Mouse (Mus musculus): ENCODE results near the gene Tet2. TPM values are rescaled to one million over a fixed set of nuclear protein-coding genes. Genes with fewer than 3 reads are reported as not detected.

Gene Tet2
- polyA plus RNA-seq, 1 experiment from 2014 or later = 4.3 TPM

DNA sequence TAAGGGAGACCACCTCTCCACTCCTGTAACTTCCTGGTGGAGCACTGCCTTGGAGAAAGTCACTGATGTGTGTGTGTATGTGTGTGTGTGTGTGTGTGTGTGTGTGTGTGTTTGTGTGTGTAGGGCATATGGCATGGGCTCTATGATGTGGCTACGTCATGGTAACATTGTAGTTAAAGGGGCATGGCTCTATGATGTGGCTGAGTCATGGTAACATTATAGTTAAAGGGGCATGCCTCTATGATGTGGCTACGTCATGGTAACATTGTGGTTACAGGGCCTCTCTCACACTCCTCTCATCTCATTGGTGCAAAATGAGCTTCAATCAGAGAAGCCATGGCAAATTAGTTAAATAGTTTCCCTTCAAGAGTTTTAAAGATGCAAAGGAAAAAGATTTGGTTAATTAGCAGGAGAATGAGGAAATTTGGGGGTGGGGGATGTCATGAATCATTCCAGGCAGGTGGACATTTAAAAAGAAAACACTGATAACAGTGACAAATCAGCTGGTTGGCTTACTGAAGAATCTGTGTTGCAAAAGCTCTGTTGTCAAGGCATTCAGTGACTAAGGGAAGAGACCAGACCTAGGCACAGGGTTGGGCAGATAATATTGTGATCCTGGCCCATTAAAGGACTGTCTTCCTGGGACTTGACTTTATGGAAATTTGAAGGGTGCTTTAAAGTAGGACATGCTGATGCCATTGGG, 18.7 kb upstream of the Tet2 start:
- ATAC-seq (no peak), DNase-seq (no peak)
- no peak overlapping the region for H3K4me3 ChIP-seq (ENCODE audit: low read depth, low read length)
- no peaks in the 10 kb centered on the region for H3K36me3 ChIP-seq (replicated peaks; ENCODE audit: insufficient read depth, low read length)
- no peak overlapping the region for H3K4me2 ChIP-seq (ENCODE audit: low read depth, low read length)
- H3K9me3 ChIP-seq (ENCODE audit: low read length) = no peaks in the 10 kb centered on the region
- H3K4me1 ChIP-seq (ENCODE audit: insufficient read depth) = no peaks in the 10 kb centered on the region
- no peak overlapping the region for H3K27ac ChIP-seq (ENCODE audit: low read depth)
- TF ChIP-seq EP300 (IDR thresholded peaks at IDR 0.05; ENCODE audit: low read depth) (no peak), CTCF (IDR thresholded peaks at IDR 0.05; ENCODE audit: low read depth) (no peak)
- no peak overlapping the region for H3K9ac ChIP-seq (replicated peaks)
- WGBS (ENCODE audit: insufficient replicate concordance) = 41% methylated on average over 2 of the region's 2 CpGs
- no peaks in the 10 kb centered on the region for H3K27me3 ChIP-seq (ENCODE audit: insufficient read depth, low read length)

DNA sequence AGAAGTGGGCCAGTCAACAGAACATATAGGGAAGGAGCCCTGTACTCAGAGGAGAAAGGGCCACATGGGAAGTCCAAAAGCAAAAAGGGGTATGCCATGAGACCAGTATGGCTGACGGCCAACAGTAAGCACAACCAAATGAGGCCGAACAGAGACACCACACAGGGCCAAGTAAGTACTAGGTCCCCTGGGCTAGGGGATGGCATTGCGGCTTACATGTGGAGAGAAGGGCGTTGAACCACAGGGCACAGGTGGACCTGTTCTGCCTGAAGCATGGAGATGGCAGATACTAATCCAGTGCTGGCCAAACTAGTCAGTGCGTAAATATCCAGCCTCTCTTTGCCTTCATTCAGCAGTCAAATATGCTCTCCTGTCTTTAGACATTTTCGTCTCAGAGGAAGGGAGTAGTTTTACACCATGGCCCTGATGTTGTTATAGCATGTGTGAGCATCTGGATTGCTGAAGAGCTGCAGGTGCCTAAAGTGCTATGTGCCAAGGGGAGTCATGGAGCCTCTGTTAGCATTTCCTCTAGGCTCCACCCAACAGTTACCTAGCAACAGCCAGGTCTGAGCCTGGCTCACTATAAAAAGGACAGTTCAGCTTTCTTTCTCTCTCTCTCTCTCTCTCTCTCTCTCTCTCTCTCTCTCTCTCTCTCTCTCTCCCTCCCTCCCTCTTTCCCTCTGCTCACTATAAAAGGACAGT, 14.6 kb upstream of the Tet2 start:
- no peak overlapping the region for H3K27ac ChIP-seq (ENCODE audit: low read depth)
- DNase-seq (no peak), ATAC-seq (no peak)
- 82% methylated on average over 6 of the region's 6 CpGs for WGBS (ENCODE audit: insufficient replicate concordance)
- no peaks in the 10 kb centered on the region for H3K27me3 ChIP-seq (ENCODE audit: insufficient read depth, low read length)
- H3K4me3 ChIP-seq (ENCODE audit: low read depth, low read length) = no peak overlapping the region
- H3K36me3 ChIP-seq (replicated peaks; ENCODE audit: insufficient read depth, low read length) = no peaks in the 10 kb centered on the region
- H3K9ac ChIP-seq (replicated peaks) = no peak overlapping the region
- no peak for TF ChIP-seq EP300 (IDR thresholded peaks at IDR 0.05; ENCODE audit: low read depth)
- TF ChIP-seq CTCF (IDR thresholded peaks at IDR 0.05; ENCODE audit: low read depth) = no peak
- no peak overlapping the region for H3K4me2 ChIP-seq (ENCODE audit: low read depth, low read length)
- no peaks in the 10 kb centered on the region for H3K9me3 ChIP-seq (ENCODE audit: low read length)
- H3K4me1 ChIP-seq (ENCODE audit: insufficient read depth) = no peaks in the 10 kb centered on the region

DNA sequence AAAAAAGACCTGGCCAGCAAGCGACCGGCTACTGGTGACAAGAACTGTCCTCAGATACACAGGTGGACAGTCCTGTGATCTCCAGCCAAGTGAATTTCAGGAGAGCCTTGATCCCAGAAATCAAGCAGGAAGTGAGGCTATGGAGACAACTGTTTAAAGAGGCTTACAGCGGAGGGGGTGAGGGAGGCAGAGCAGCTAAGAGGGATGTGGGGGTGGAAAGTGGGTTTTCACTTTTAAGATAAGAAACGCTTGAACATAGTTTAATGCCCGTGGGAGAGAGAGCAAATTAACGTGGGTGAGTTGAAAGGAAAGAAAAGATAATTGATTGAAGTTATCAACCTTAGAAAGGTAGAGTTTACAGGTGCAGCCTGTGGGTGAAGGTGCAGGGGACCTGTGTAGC, 12.7 kb upstream of the Tet2 start:
- ATAC-seq (no peak), DNase-seq (no peak)
- Histone ChIP-seq H3K9ac (replicated peaks) (no peak overlapping the region), H3K27me3 (ENCODE audit: insufficient read depth, low read length) (no peaks in the 10 kb centered on the region), H3K27ac (ENCODE audit: low read depth) (no peak overlapping the region), H3K4me3 (ENCODE audit: low read depth, low read length) (no peak overlapping the region), H3K4me2 (ENCODE audit: low read depth, low read length) (no peak overlapping the region), H3K36me3 (replicated peaks; ENCODE audit: insufficient read depth, low read length) (no peaks in the 10 kb centered on the region), H3K4me1 (ENCODE audit: insufficient read depth) (no peaks in the 10 kb centered on the region), H3K9me3 (ENCODE audit: low read length) (no peaks in the 10 kb centered on the region)
- WGBS (ENCODE audit: insufficient replicate concordance) = 43% methylated on average over 6 of the region's 6 CpGs
- TF ChIP-seq EP300 (IDR thresholded peaks at IDR 0.05; ENCODE audit: low read depth) (no peak), CTCF (IDR thresholded peaks at IDR 0.05; ENCODE audit: low read depth) (no peak)

DNA sequence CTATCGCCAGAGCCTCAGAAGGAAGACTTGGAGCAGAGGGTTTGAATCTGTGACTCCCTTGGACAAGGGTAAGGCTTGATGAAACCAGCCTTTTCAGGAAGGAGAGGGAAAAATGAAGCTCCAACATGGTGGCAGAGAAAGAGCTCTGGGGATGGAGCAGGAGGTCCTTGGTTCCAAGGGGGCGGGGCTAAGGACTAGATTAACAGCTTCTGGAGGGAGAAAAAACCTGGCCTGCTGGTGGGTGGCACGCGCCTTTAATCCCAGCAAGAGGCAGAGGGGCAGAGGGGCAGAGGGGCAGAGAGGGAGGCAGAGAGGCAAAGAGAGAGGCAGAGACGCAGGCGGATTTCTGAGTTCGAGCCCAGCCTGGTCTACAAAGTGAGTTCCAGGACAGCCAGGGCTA, 12.2 kb upstream of the Tet2 start:
- H3K9ac ChIP-seq (replicated peaks) = no peak overlapping the region
- DNase-seq (no peak), ATAC-seq (no peak)
- H3K4me3 ChIP-seq (ENCODE audit: low read depth, low read length) = no peak overlapping the region
- TF ChIP-seq EP300 (IDR thresholded peaks at IDR 0.05; ENCODE audit: low read depth) (no peak), CTCF (IDR thresholded peaks at IDR 0.05; ENCODE audit: low read depth) (no peak)
- H3K4me2 ChIP-seq (ENCODE audit: low read depth, low read length) = no peak overlapping the region
- no peak overlapping the region for H3K27ac ChIP-seq (ENCODE audit: low read depth)
- no peaks in the 10 kb centered on the region for H3K4me1 ChIP-seq (ENCODE audit: insufficient read depth)
- no peaks in the 10 kb centered on the region for H3K9me3 ChIP-seq (ENCODE audit: low read length)
- no peaks in the 10 kb centered on the region for H3K36me3 ChIP-seq (replicated peaks; ENCODE audit: insufficient read depth, low read length)
- H3K27me3 ChIP-seq (ENCODE audit: insufficient read depth, low read length) = no peaks in the 10 kb centered on the region
- 73% methylated on average over 7 of the region's 7 CpGs for WGBS (ENCODE audit: insufficient replicate concordance)

DNA sequence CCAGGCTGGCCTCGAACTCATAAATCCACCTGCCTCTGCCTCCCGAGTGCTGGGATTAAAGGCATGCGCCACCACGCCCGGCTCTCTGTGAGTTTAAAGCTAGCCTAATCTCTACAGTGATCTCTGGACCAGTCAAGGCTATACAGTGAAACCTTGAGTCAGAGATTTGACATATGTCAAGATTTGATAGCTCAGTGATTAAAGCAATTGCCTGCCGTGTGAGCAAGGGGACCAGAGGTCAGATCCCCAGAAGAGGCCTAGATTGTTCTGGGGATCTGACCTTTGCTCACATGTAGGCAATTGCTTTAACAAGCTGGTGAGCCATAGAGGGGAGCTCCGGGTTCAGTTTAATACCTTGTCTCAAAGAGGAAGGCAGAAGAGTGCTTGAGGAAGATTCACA, 10.4 kb upstream of the Tet2 start:
- ATAC-seq (no peak), DNase-seq (no peak)
- no peak overlapping the region for H3K27ac ChIP-seq (ENCODE audit: low read depth)
- H3K4me2 ChIP-seq (ENCODE audit: low read depth, low read length) = no peak overlapping the region
- TF ChIP-seq CTCF (IDR thresholded peaks at IDR 0.05; ENCODE audit: low read depth) = no peak
- TF ChIP-seq EP300 (IDR thresholded peaks at IDR 0.05; ENCODE audit: low read depth) = no peak
- WGBS (ENCODE audit: insufficient replicate concordance) = 71% methylated on average over 7 of the region's 7 CpGs
- H3K36me3 ChIP-seq (replicated peaks; ENCODE audit: insufficient read depth, low read length) = no peaks in the 10 kb centered on the region
- no peaks in the 10 kb centered on the region for H3K9me3 ChIP-seq (ENCODE audit: low read length)
- H3K4me3 ChIP-seq (ENCODE audit: low read depth, low read length) = no peak overlapping the region
- no peaks in the 10 kb centered on the region for H3K4me1 ChIP-seq (ENCODE audit: insufficient read depth)
- no peaks in the 10 kb centered on the region for H3K27me3 ChIP-seq (ENCODE audit: insufficient read depth, low read length)
- H3K9ac ChIP-seq (replicated peaks) = no peak overlapping the region

DNA sequence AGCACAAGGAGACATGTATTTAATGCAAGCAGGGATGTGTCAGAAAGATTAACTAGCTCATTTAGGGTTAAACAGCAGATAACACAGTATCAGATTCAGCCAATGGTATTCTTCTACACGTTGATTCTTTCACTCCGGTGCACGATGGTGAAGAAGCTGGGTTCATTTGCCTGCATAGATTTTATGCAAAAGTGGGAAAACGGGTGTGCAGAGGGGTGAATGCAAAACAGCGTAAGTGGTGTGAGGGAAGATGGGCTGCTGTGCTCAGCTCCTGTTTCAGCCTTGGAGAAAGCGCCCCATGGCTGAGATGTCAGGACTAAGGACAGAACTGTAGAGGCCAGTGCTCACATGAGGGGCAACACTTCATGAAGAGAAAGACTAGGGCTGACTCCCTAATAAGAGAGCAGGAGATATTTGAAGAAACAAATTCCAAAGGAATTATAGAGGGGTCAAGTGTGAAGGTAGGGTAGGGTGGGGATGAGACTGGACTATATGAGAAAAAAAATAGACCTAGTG, 9.7 kb upstream of the Tet2 start:
- WGBS (ENCODE audit: insufficient replicate concordance) = 75% methylated on average over 6 of the region's 6 CpGs
- TF ChIP-seq CTCF (IDR thresholded peaks at IDR 0.05; ENCODE audit: low read depth) (no peak), EP300 (IDR thresholded peaks at IDR 0.05; ENCODE audit: low read depth) (no peak)

More for the DNA sequence above, 9.7 kb upstream of the Tet2 start:
- H3K9ac ChIP-seq (replicated peaks) = no peak overlapping the region
- no peaks in the 10 kb centered on the region for H3K27me3 ChIP-seq (ENCODE audit: insufficient read depth, low read length)
- no peak overlapping the region for H3K27ac ChIP-seq (ENCODE audit: low read depth)
- DNase-seq = no peak
- H3K4me1 ChIP-seq (ENCODE audit: insufficient read depth) = no peaks in the 10 kb centered on the region
- no peak for ATAC-seq
- no peak overlapping the region for H3K4me2 ChIP-seq (ENCODE audit: low read depth, low read length)
- H3K9me3 ChIP-seq (ENCODE audit: low read length) = no peaks in the 10 kb centered on the region
- H3K4me3 ChIP-seq (ENCODE audit: low read depth, low read length) = no peak overlapping the region
- H3K36me3 ChIP-seq (replicated peaks; ENCODE audit: insufficient read depth, low read length) = no peaks in the 10 kb centered on the region

Measured in liver, postnatal 0 days (tissue).